Comparison of ENCODE assay signal across 11 mouse cellular contexts in genomic region chr10:27621697-27622449, GRCm38 (mm10). TPM values are rescaled to one million over a fixed set of nuclear protein-coding genes. Genes with fewer than 3 reads are reported as not detected.
DNase-seq lines count a peak whose midpoint lies in the region; ATAC-seq lines count a peak whose summit lies in the region.
"Had no signal": no experiment of that assay in that cellular context is flagged by ENCODE, and none has a peak within 500 bp of the region (broad histone marks: within the 10 kb centered on the region; RNA-seq: fewer than 3 reads in every experiment).

No protein-coding gene starts in this region.

- no peak for DNase-seq in frontal cortex, adult 2 months (ENCODE audit: extremely low spot score in 1 of 2, low spot score in 1 of 2)
- DNase-seq in fibroblast of lung, adult 2 months (ENCODE audit: low read depth), result peak; percentile 7
- DNase-seq in gastrocnemius, postnatal 36 days, result peak; percentile 16 to 22
- peak; percentile 80 to 81 for DNase-seq in heart, postnatal 10 days
- no peak for DNase-seq in left cerebral cortex, postnatal 10 days (ENCODE audit: extremely low spot score in 1 of 2, low spot score in 2 of 2)
- DNase-seq in thymus, postnatal 25 days, result no peak
- DNase-seq: kidney, adult 11 months; left cerebral cortex, postnatal 4 days; liver, postnatal 0 days had no signal

- intact Hi-C loops in gastrocnemius, postnatal 36 days (cut with DNase I), result no loop called here
- intact Hi-C loops in heart, postnatal 10 days (cut with DNase I), result no loop called here
- intact Hi-C loops in left cerebral cortex, postnatal 10 days (cut with DNase I), result no loop called here

- 0 out of 2 replicates have a peak, but pooled peaks have one; percentile 34 for ATAC-seq in frontal cortex, adult (ENCODE audit: low TSS enrichment)
- ATAC-seq: liver, postnatal 0 days had no signal

RNA-seq across cellular contexts. Expression of gene Lama2, which starts 2.3 kb away (rescaled TPM):
- polyA plus RNA-seq in frontal cortex, adult 2 months (2012; rRNA removed), result 7.1 and 7.8 TPM in 2 replicates
- total RNA-seq in gastrocnemius, postnatal 36 days (2021), result 10 to 100 TPM; 52.0 to 54.3 TPM
- total RNA-seq in heart, postnatal 10 days (2021), result 100 to 1,000 TPM; 222 to 226 TPM
- total RNA-seq in left cerebral cortex, postnatal 10 days (2021), result 10 to 100 TPM; 12.3 to 12.8 TPM
- total RNA-seq: megakaryocyte progenitor cell, adult 5-6 weeks had no signal

Comparison
In these comparisons a context has a peak if more than half of its experiments do, and no peak if none do; other contexts are left out.
1. DNase-seq: peak in fibroblast of lung, adult 2 months (single experiment), gastrocnemius, postnatal 36 days (2 of 2) and heart, postnatal 10 days (2 of 2); none in frontal cortex, adult 2 months (0 of 2), left cerebral cortex, postnatal 10 days (0 of 2) and thymus, postnatal 25 days (single experiment).
2. RNA of gene Lama2, which starts 2.3 kb away (total RNA-seq): 222 to 226 TPM in heart, postnatal 10 days; 52.0 to 54.3 TPM in gastrocnemius, postnatal 36 days and 12.3 to 12.8 TPM in left cerebral cortex, postnatal 10 days; every median in the first group is over 4 times any median in the second.